Mouse (Mus musculus) liver, postnatal 0 days (tissue): ENCODE results near the gene Gpha2. TPM values are rescaled to one million over a fixed set of nuclear protein-coding genes. Genes with fewer than 3 reads are reported as not detected.

Experiments
- ATAC-seq: fragments of 200-750 bp; cut with Nextera tagmentation; 2 replicates; pipeline ENCODE4 v1.8.0; 2017; ENCODE audit warnings: mild to moderate bottlenecking, moderate library complexity
- DNase-seq: peaks from one replicate; pipeline ENCODE4 v3.0.0-alpha.2; 2016
- H3K27ac ChIP-seq: fragments of 300-500 bp; sonication (generic); 2 replicates; pipeline ENCODE4 v1.5.1; 2014; ENCODE audit warnings: antibody characterized with exemption, moderate library complexity, mild to moderate bottlenecking, low read depth
- H3K27me3 ChIP-seq: fragments of 300-500 bp; sonication (generic); 2 replicates; pipeline ENCODE4 v1.6.1; 2014; ENCODE audit warnings: low read length, control low read depth, mixed read lengths; ENCODE audit not compliant: insufficient read depth
- H3K36me3 ChIP-seq: fragments of 300-500 bp; sonication (generic); replicated peaks from 2 replicates; pipeline ENCODE4 v1.6.1; 2014; ENCODE audit warnings: mild to moderate bottlenecking, control low read depth, low read length, moderate library complexity, mixed read lengths; ENCODE audit not compliant: insufficient read depth
- H3K4me1 ChIP-seq: fragments of 300-500 bp; sonication (generic); 2 replicates; pipeline ENCODE4 v1.6.1; 2014; ENCODE audit warnings: antibody characterized with exemption, mild to moderate bottlenecking, control low read depth; ENCODE audit not compliant: insufficient read depth
- H3K4me2 ChIP-seq: fragments of 300-500 bp; sonication (generic); 2 replicates; pipeline ENCODE4 v1.6.1; 2014; ENCODE audit warnings: low read depth, mild to moderate bottlenecking, low read length, moderate library complexity, mixed read lengths
- H3K4me3 ChIP-seq: fragments of 300-500 bp; sonication (generic); 2 replicates; pipeline ENCODE4 v1.5.1; 2014; ENCODE audit warnings: low read depth, low read length
- H3K9ac ChIP-seq: fragments of 300-500 bp; sonication (generic); replicated peaks from 2 replicates; pipeline ENCODE4 v1.6.1; 2014; ENCODE audit warnings: mild to moderate bottlenecking, moderate library complexity
- H3K9me3 ChIP-seq: fragments of 300-500 bp; sonication (generic); 2 replicates; pipeline ENCODE4 v1.6.1; 2016; ENCODE audit warnings: mild to moderate bottlenecking, control low read depth, low read length, mixed read lengths
- CTCF ChIP-seq: sonication (generic); IDR thresholded peaks from 2 replicates; pipeline ENCODE4 v1.5.1; 2016; ENCODE audit warnings: antibody characterized with exemption, low read depth
- EP300 ChIP-seq: IDR thresholded peaks from 2 replicates; pipeline ENCODE4 v1.6.1; 2016; ENCODE audit warnings: antibody characterized with exemption, low read depth, mild to moderate bottlenecking
- WGBS: fragments of 180-500 bp; shearing (Covaris S2); extraction: QIAGEN DNeasy Blood & Tissue Kit; methylation state at CpG from one replicate; pipeline ENCODE4 v1.1.7; 2014; ENCODE audit not compliant: insufficient replicate concordance; 5-methylcytosine and 5-hydroxymethylcytosine counted together
- polyA plus RNA-seq: library from polyadenylated mRNA; unstranded; fragments of >200 nt; fragmentation: Nextera tagmentation; extraction: Ambion mirVana; gene quantifications from 2 replicates; pipeline ENCODE4 v1.2.1, GENCODE M21; 2015

Gpha2 gene
- polyA plus RNA-seq, 1 experiment from 2014 or later: not detected

DNA sequence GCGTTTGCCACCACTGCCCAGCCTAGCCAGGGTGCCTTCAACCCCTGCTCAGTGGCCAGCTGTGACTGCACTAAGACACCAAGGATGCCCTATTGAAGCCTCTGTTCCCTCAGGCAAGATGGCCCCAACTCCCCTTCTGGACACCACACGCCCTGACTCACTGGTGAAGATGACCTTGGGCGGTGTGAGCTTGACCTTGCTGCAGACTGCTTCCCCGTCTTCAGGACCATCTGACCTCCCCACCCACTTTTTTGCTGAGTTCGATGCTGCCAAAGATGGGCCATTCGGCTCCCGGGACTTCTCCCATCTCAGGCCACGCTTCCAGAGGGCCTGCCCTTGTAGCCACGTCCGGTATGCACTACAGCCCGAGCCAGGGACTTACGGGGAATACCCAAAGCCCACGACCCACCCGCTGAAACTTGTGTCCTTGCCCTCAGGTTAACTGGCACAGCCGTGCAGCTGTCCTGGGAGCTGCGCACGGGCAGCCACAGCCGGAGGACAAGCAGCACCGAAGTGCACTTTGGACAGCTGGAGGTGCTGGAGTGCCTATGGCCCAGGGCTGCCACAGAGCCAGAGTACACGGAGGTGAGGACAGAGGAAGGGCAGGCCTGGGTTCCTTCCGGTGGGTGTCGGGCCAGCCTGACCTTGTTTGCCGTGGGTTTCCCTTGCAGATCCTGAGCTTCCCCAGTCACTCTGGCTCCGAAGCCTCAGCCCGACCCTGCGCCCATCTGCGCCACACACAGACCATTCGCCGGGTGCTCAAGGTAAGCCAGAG lies 21.5 kb downstream of the Gpha2 start:
- Histone ChIP-seq H3K4me3 (no peak overlapping the region), H3K4me1 (peaks cover 10% of the 10 kb centered on the region), H3K9ac (no peak overlapping the region), H3K9me3 (no peaks in the 10 kb centered on the region), H3K4me2 (no peak overlapping the region), H3K27ac (no peak overlapping the region), H3K27me3 (no peaks in the 10 kb centered on the region), H3K36me3 (peaks cover 75% of the 10 kb centered on the region)
- 89% methylated on average over 29 of the region's 29 CpGs for WGBS
- TF ChIP-seq EP300 (no peak), CTCF (no peak)
- no peak for ATAC-seq
- no peak for DNase-seq

DNA sequence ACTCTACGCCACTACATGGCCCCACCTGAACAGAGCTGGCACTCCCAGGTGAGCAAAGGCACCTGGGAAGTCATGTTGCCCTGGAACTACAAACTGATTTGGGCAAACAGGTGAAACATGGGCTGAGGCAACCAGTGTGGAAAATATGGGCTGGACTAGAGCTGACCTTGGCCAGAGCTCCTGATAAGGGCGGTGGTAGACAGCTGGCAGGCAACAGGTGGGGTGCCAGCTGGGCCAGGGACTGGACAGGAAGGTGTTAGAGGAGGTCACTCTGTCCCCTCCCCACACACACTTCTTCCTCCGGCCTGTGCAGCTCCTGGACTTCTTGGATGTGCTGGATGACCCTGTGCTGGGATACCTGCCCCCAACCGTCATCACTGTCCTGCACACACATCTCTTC lies 26.8 kb downstream of the Gpha2 start:
- no peak overlapping the region for H3K27ac ChIP-seq
- no peaks in the 10 kb centered on the region for H3K4me1 ChIP-seq
- no peak overlapping the region for H3K9ac ChIP-seq
- TF ChIP-seq CTCF (no peak), EP300 (no peak)
- H3K4me2 ChIP-seq: no peak overlapping the region
- H3K9me3 ChIP-seq: no peaks in the 10 kb centered on the region
- DNase-seq (no peak), ATAC-seq (no peak)
- no peaks in the 10 kb centered on the region for H3K27me3 ChIP-seq
- peaks cover 90% of the 10 kb centered on the region for H3K36me3 ChIP-seq
- 76% methylated on average over 4 of the region's 4 CpGs for WGBS
- no peak overlapping the region for H3K4me3 ChIP-seq

DNA sequence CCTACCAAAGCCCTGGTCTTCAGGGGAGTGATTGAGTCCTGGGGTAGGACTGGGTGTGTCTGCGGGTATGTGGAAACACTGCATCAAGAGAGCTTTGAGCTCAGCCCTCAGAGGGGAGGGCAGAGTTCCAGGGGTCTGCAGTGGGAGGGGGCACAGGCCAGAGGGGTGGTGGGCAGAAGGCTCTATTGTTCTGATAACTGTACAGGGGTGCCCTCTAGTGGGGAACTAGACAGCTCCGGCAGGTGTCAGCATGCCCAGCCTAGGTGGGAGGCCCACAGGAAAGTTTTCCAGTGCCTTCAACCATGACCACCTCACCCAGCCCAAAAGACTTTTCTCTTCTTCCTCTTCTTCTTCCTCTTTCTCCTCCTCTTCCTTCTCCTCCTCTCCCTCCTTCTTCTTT lies 34.2 kb downstream of the Gpha2 start:
- Histone ChIP-seq H3K9me3 (no peaks in the 10 kb centered on the region), H3K9ac (no peak overlapping the region), H3K27me3 (no peaks in the 10 kb centered on the region), H3K27ac (no peak overlapping the region), H3K4me2 (no peak overlapping the region), H3K36me3 (peaks cover 60% of the 10 kb centered on the region), H3K4me3 (no peak overlapping the region), H3K4me1 (peaks cover 13% of the 10 kb centered on the region)
- ATAC-seq: no peak
- DNase-seq: no peak
- WGBS: 80% methylated on average over 2 of the region's 2 CpGs
- TF ChIP-seq CTCF (peak; percentile 40), EP300 (no peak)

DNA sequence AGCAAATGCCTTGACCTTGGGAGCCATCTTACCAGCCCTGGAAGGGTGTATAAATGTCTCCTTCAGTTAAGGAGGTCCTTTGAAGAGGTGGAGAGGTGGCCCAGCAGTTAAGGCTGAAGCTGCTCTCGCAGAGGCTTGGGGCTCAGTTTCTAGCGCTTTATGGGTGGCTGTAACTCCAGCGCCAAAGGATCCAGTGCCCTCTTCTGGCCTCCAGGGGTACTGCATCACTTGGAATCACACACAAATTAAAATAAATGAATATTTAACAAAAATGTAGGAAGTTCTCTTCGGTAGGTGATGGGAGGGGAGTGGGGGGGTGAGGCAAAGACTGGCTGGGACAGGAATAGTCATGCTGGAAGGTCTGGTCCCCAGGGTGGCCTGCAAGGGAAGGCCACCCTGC lies 34.8 kb downstream of the Gpha2 start:
- Histone ChIP-seq H3K4me3 (no peak overlapping the region), H3K27ac (no peak overlapping the region), H3K9me3 (no peaks in the 10 kb centered on the region), H3K4me2 (no peak overlapping the region), H3K4me1 (peaks cover 16% of the 10 kb centered on the region), H3K27me3 (no peaks in the 10 kb centered on the region), H3K9ac (no peak overlapping the region), H3K36me3 (peaks cover 55% of the 10 kb centered on the region)
- TF ChIP-seq CTCF: peak; percentile 58
- TF ChIP-seq EP300: no peak
- no peak for ATAC-seq
- WGBS: 78% methylated on average over 4 of the region's 4 CpGs
- DNase-seq: no peak

GRCm38 (mm10) chr19:6261379-6261778 lies 35.2 kb downstream of the Gpha2 start:
- Histone ChIP-seq H3K4me1 (peaks cover 16% of the 10 kb centered on the region), H3K4me3 (no peak overlapping the region), H3K27ac (no peak overlapping the region), H3K9ac (no peak overlapping the region), H3K4me2 (no peak overlapping the region), H3K9me3 (no peaks in the 10 kb centered on the region), H3K27me3 (no peaks in the 10 kb centered on the region), H3K36me3 (peaks cover 51% of the 10 kb centered on the region)
- WGBS: 93% methylated on average over 14 of the region's 14 CpGs
- ATAC-seq (no peak), DNase-seq (no peak)
- TF ChIP-seq EP300 (no peak), CTCF (no peak)

GRCm38 (mm10) chr19:6262222-6262621 lies 36.0 kb downstream of the Gpha2 start:
- Histone ChIP-seq H3K27me3 (no peaks in the 10 kb centered on the region), H3K9ac (no peak overlapping the region), H3K4me2 (no peak overlapping the region), H3K36me3 (peaks cover 42% of the 10 kb centered on the region), H3K4me3 (no peak overlapping the region), H3K9me3 (no peaks in the 10 kb centered on the region), H3K27ac (peak overlapping the region; percentile 83), H3K4me1 (peaks cover 16% of the 10 kb centered on the region)
- DNase-seq (peak; percentile 89), ATAC-seq (0 out of 2 replicates have a peak, but pooled peaks have one; percentile 10)
- WGBS: 54% methylated on average over 7 of the region's 7 CpGs
- TF ChIP-seq EP300 (no peak), CTCF (peak; percentile 99)
